Mouse (Mus musculus) midbrain, postnatal 0 days (tissue): ENCODE measurements around the gene Hspa12a. TPM values are rescaled to one million over a fixed set of nuclear protein-coding genes. Genes with fewer than 3 reads are reported as not detected.

Experiments
- ATAC-seq: fragments of 200-750 bp; cut with Nextera tagmentation; 2 replicates; pipeline ENCODE4 v1.8.0; 2017; ENCODE audit warnings: moderate number of reproducible peaks, mild to moderate bottlenecking, moderate TSS enrichment, moderate library complexity; ENCODE audit not compliant: low FRiP score
- DNase-seq: peaks from one replicate; pipeline ENCODE4 v3.0.0-alpha.2; 2015; ENCODE audit warnings: low spot score
- H3K27ac ChIP-seq: fragments of 300-500 bp; sonication (generic); 2 replicates; pipeline ENCODE4 v1.5.1; 2014; ENCODE audit warnings: low read depth, mild to moderate bottlenecking, low read length, mixed read lengths
- H3K27me3 ChIP-seq: fragments of 300-500 bp; sonication (generic); 2 replicates; pipeline ENCODE4 v1.6.1; 2014; ENCODE audit warnings: low read length, control low read depth, mixed read lengths; ENCODE audit not compliant: insufficient read depth
- H3K36me3 ChIP-seq: fragments of 300-500 bp; sonication (generic); 2 replicates; pipeline ENCODE4 v1.6.1; 2014; ENCODE audit warnings: low read length, control low read depth, mixed read lengths; ENCODE audit not compliant: insufficient read depth
- H3K4me1 ChIP-seq: fragments of 300-500 bp; sonication (generic); 2 replicates; pipeline ENCODE4 v1.6.1; 2014; ENCODE audit warnings: mild to moderate bottlenecking, control low read depth, antibody characterized with exemption, low read length, mixed read lengths; ENCODE audit not compliant: insufficient read depth
- H3K4me2 ChIP-seq: fragments of 300-500 bp; sonication (generic); 2 replicates; pipeline ENCODE4 v1.6.1; 2014; ENCODE audit warnings: low read depth, mild to moderate bottlenecking, low read length, mixed read lengths; ENCODE audit not compliant: poor library complexity, severe bottlenecking
- H3K4me3 ChIP-seq: fragments of 300-500 bp; sonication (generic); 2 replicates; pipeline ENCODE4 v1.5.1; 2014; ENCODE audit warnings: low read depth, mild to moderate bottlenecking, low read length, moderate library complexity
- H3K9ac ChIP-seq: fragments of 300-500 bp; sonication (generic); replicated peaks from 2 replicates; pipeline ENCODE4 v1.6.1; 2014; ENCODE audit warnings: mild to moderate bottlenecking, low read length, moderate library complexity, mixed read lengths; ENCODE audit not compliant: poor library complexity, severe bottlenecking
- H3K9me3 ChIP-seq: fragments of 300-500 bp; sonication (generic); 2 replicates; pipeline ENCODE4 v1.6.1; 2016; ENCODE audit warnings: low read length, control low read depth
- CTCF ChIP-seq: IDR thresholded peaks from 2 replicates; pipeline ENCODE4 v1.5.1; 2016; ENCODE audit warnings: antibody characterized with exemption, mild to moderate bottlenecking
- WGBS: fragments of 180-500 bp; shearing (Covaris S2); extraction: QIAGEN DNeasy Blood & Tissue Kit; methylation state at CpG from one replicate; pipeline ENCODE4 v1.1.7; 2014; 5-methylcytosine and 5-hydroxymethylcytosine counted together
- polyA plus RNA-seq: library from polyadenylated mRNA; unstranded; fragments of >200 nt; fragmentation: Nextera tagmentation; extraction: Ambion mirVana; gene quantifications from 2 replicates; pipeline ENCODE4 v1.2.1, GENCODE M21; 2015
- total RNA-seq: library from RNA; depleted of rRNA; stranded (reverse); fragments of >200 nt; gene quantifications from 2 replicates; pipeline ENCODE4 v1.2.3, GENCODE M21; 2014

Gene Hspa12a
- total and polyA plus RNA-seq, 2 experiments from 2014 or later = 53.8 to 73.7 TPM

- Histone ChIP-seq H3K9me3 (no peaks in the 10 kb centered on the region), H3K27me3 (0 out of 2 replicates have a peak, but pooled peaks cover 4% of the 10 kb centered on the region), H3K4me3 (no peak overlapping the region), H3K4me2 (peak overlapping the region; percentile 24), H3K9ac (no peak overlapping the region), H3K27ac (no peak overlapping the region), H3K4me1 (no peaks in the 10 kb centered on the region), H3K36me3 (no peaks in the 10 kb centered on the region)
- DNase-seq (no peak), ATAC-seq (no peak)
- WGBS = 8% methylated on average over 11 of the region's 11 CpGs
- peak; percentile 57 for TF ChIP-seq CTCF
Observed at GRCm38 (mm10) chr19:58918597-58918996, 24.9 kb downstream of the Hspa12a start.

GRCm38 (mm10) chr19:58913301-58913700 lies 30.2 kb downstream of the Hspa12a start:
- Histone ChIP-seq H3K9ac (no peak overlapping the region), H3K27me3 (0 out of 2 replicates have a peak, but pooled peaks cover 4% of the 10 kb centered on the region), H3K4me1 (no peaks in the 10 kb centered on the region), H3K9me3 (no peaks in the 10 kb centered on the region), H3K36me3 (no peaks in the 10 kb centered on the region), H3K4me2 (no peak overlapping the region), H3K27ac (no peak overlapping the region), H3K4me3 (no peak overlapping the region)
- DNase-seq (no peak), ATAC-seq (no peak)
- WGBS = 74% methylated on average over 6 of the region's 6 CpGs
- TF ChIP-seq CTCF = no peak

- Histone ChIP-seq H3K4me2 (peak overlapping the region; percentile 46), H3K36me3 (no peaks in the 10 kb centered on the region), H3K9ac (no peak overlapping the region), H3K27me3 (no peaks in the 10 kb centered on the region), H3K9me3 (no peaks in the 10 kb centered on the region), H3K27ac (no peak overlapping the region), H3K4me3 (peak overlapping the region; percentile 19; the same call in 1 of the 2 replicates), H3K4me1 (no peaks in the 10 kb centered on the region)
- peak; percentile 88 for TF ChIP-seq CTCF
- DNase-seq (peak; percentile 89), ATAC-seq (peak; percentile 69; the same call in 1 of the 2 replicates)
- WGBS = 8% methylated on average over 9 of the region's 9 CpGs
Observed at GRCm38 (mm10) chr19:58911386-58911785, 32.1 kb downstream of the Hspa12a start.

- Histone ChIP-seq H3K4me1 (no peaks in the 10 kb centered on the region), H3K9ac (peak overlapping the region; percentile 5; the same call in 1 of the 2 replicates), H3K4me2 (peak overlapping the region; percentile 46), H3K4me3 (peak overlapping the region; percentile 19; the same call in 1 of the 2 replicates), H3K36me3 (no peaks in the 10 kb centered on the region), H3K27me3 (no peaks in the 10 kb centered on the region), H3K9me3 (no peaks in the 10 kb centered on the region), H3K27ac (no peak overlapping the region)
- DNase-seq = no peak
- 3% methylated on average over 11 of the region's 11 CpGs for WGBS
- TF ChIP-seq CTCF = peak; percentile 47
- ATAC-seq = no peak
Observed at GRCm38 (mm10) chr19:58910941-58911368, 32.5 kb downstream of the Hspa12a start.

- Histone ChIP-seq H3K36me3 (no peaks in the 10 kb centered on the region), H3K9me3 (no peaks in the 10 kb centered on the region), H3K4me3 (no peak overlapping the region), H3K4me2 (no peak overlapping the region), H3K27ac (no peak overlapping the region), H3K9ac (no peak overlapping the region), H3K4me1 (no peaks in the 10 kb centered on the region), H3K27me3 (no peaks in the 10 kb centered on the region)
- WGBS = 84% methylated on average over 10 of the region's 10 CpGs
- no peak for DNase-seq
- no peak for ATAC-seq
- no peak for TF ChIP-seq CTCF
Observed at GRCm38 (mm10) chr19:58908018-58908417, 35.4 kb downstream of the Hspa12a start.

GRCm38 (mm10) chr19:58906685-58907084 lies 36.8 kb downstream of the Hspa12a start:
- ATAC-seq (no peak), DNase-seq (no peak)
- Histone ChIP-seq H3K4me3 (no peak overlapping the region), H3K27me3 (no peaks in the 10 kb centered on the region), H3K36me3 (no peaks in the 10 kb centered on the region), H3K27ac (no peak overlapping the region), H3K9ac (no peak overlapping the region), H3K9me3 (no peaks in the 10 kb centered on the region), H3K4me2 (no peak overlapping the region), H3K4me1 (no peaks in the 10 kb centered on the region)
- WGBS = 45% methylated on average over 9 of the region's 9 CpGs
- peak; percentile 60 for TF ChIP-seq CTCF
